28 mouse cellular contexts compared by ENCODE assay signal in the genomic region with DNA sequence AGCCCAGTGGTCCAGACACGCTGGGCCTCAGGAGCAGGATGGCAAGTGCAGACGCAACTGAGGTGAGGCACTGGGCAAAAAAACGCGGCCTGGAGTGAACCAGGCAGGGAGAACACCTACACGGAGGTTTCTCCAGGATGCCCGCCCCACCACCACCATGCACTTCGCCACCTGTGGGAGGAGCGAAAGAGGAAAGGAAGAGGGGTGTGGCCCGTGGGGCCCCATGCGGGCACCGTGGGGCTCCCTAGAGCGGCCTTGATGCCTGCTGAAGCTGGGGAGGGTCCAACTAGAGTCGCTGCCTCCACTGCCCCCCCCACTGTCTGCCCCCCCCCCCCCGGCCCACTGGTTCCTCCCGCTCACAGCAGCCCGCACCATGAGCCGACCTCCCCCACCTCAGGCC.
DNase-seq lines count a peak whose midpoint lies in the region; ATAC-seq and TF ChIP-seq lines count a peak whose summit lies in the region.
"Had no signal": no experiment of that assay in that cellular context is flagged by ENCODE, and none has a peak within 500 bp of the region (broad histone marks: within the 10 kb centered on the region; RNA-seq: fewer than 3 reads in every experiment).

No protein-coding gene starts in this region.

- no peak overlapping the region for H3K9ac ChIP-seq in heart, embryonic 11.5 days (ENCODE audit: low read depth, low read length)
- no peak overlapping the region for H3K9ac ChIP-seq in stomach, embryonic 15.5 days
- no peak overlapping the region for H3K9ac ChIP-seq in stomach, postnatal 0 days (ENCODE audit: low read length)
- H3K9ac ChIP-seq: embryonic facial prominence, embryonic 15.5 days; forebrain, postnatal 0 days; heart, embryonic 12.5 days; heart, embryonic 15.5 days; hindbrain, embryonic 12.5 days; hindbrain, embryonic 15.5 days; intestine, embryonic 15.5 days had no signal

- no peaks in the 10 kb centered on the region for H3K36me3 ChIP-seq in heart, embryonic 11.5 days (ENCODE audit: control insufficient read depth, insufficient read depth, low read length)
- H3K36me3 ChIP-seq in megakaryocyte, embryonic 14.5 days (replicated peaks; ENCODE audit: low read length) = no peaks in the 10 kb centered on the region
- H3K36me3 ChIP-seq in stomach, embryonic 15.5 days = no peaks in the 10 kb centered on the region
- no peaks in the 10 kb centered on the region for H3K36me3 ChIP-seq in stomach, postnatal 0 days (ENCODE audit: control insufficient read depth, insufficient read depth, low read length)
- H3K36me3 ChIP-seq: embryonic facial prominence, embryonic 15.5 days; heart, embryonic 12.5 days; heart, embryonic 15.5 days; hindbrain, embryonic 12.5 days; hindbrain, embryonic 15.5 days; intestine, embryonic 15.5 days had no signal

- H3K4me1 ChIP-seq in heart, embryonic 11.5 days (ENCODE audit: control insufficient read depth, insufficient read depth, low read length) = no peaks in the 10 kb centered on the region
- H3K4me1 ChIP-seq in megakaryocyte, embryonic 14.5 days = no peaks in the 10 kb centered on the region
- no peaks in the 10 kb centered on the region for H3K4me1 ChIP-seq in stomach, embryonic 15.5 days
- H3K4me1 ChIP-seq in stomach, postnatal 0 days (replicated peaks; ENCODE audit: control insufficient read depth, insufficient read depth) = no peaks in the 10 kb centered on the region
- H3K4me1 ChIP-seq: embryonic facial prominence, embryonic 15.5 days; heart, embryonic 12.5 days; heart, embryonic 15.5 days; hindbrain, embryonic 12.5 days; hindbrain, embryonic 15.5 days; intestine, embryonic 15.5 days had no signal

- H3K27ac ChIP-seq in heart, embryonic 11.5 days (ENCODE audit: low read depth, low read length) = no peak overlapping the region
- H3K27ac ChIP-seq in stomach, embryonic 15.5 days = no peak overlapping the region
- H3K27ac ChIP-seq in stomach, postnatal 0 days (replicated peaks) = no peak overlapping the region
- H3K27ac ChIP-seq: embryonic facial prominence, embryonic 15.5 days; heart, embryonic 15.5 days; hindbrain, embryonic 12.5 days; hindbrain, embryonic 15.5 days; intestine, embryonic 15.5 days had no signal

- H3K4me3 ChIP-seq in heart, embryonic 11.5 days (ENCODE audit: low read depth, low read length) = no peak overlapping the region
- H3K4me3 ChIP-seq in megakaryocyte, embryonic 14.5 days (replicated peaks) = peak overlapping the region; percentile 46
- H3K4me3 ChIP-seq in stomach, embryonic 15.5 days (replicated peaks) = no peak overlapping the region
- no peak overlapping the region for H3K4me3 ChIP-seq in stomach, postnatal 0 days (ENCODE audit: low read depth, low read length)
- H3K4me3 ChIP-seq: embryonic facial prominence, embryonic 15.5 days; heart, embryonic 12.5 days; heart, embryonic 15.5 days; hindbrain, embryonic 12.5 days; hindbrain, embryonic 15.5 days; intestine, embryonic 15.5 days had no signal

- TF ChIP-seq CTCF in stomach, postnatal 0 days (IDR thresholded peaks at IDR 0.05; ENCODE audit: low read depth) = no peak

- no peaks in the 10 kb centered on the region for H3K27me3 ChIP-seq in heart, embryonic 11.5 days (ENCODE audit: control insufficient read depth, insufficient read depth, low read length)
- H3K27me3 ChIP-seq in megakaryocyte, embryonic 14.5 days (replicated peaks) = no peaks in the 10 kb centered on the region
- no peaks in the 10 kb centered on the region for H3K27me3 ChIP-seq in stomach, embryonic 15.5 days (replicated peaks)
- H3K27me3 ChIP-seq in stomach, postnatal 0 days (ENCODE audit: control insufficient read depth, insufficient read depth, low read length) = no peaks in the 10 kb centered on the region
- H3K27me3 ChIP-seq: embryonic facial prominence, embryonic 15.5 days; heart, embryonic 12.5 days; heart, embryonic 15.5 days; hindbrain, embryonic 12.5 days; hindbrain, embryonic 15.5 days; intestine, embryonic 15.5 days had no signal

- ATAC-seq in heart, embryonic 11.5 days (replicated peaks; ENCODE audit: insufficient number of reproducible peaks, low FRiP score, low TSS enrichment) = 0 out of 2 replicates have a peak, but pooled peaks have one; percentile 35
- ATAC-seq in megakaryocyte, adult 5-6 weeks (ENCODE audit: poor library complexity, severe bottlenecking) = no peak
- 0 out of 2 replicates have a peak, but pooled peaks have one; percentile 14 for ATAC-seq in stomach, embryonic 15.5 days (ENCODE audit: insufficient read depth, low FRiP score, low read depth)
- no peak for ATAC-seq in stomach, postnatal 0 days (ENCODE audit: low FRiP score, low TSS enrichment)
- ATAC-seq: activated CD4-positive, CD25-positive, alpha-beta regulatory T cell, adult 4 months; CD4-positive, CD25-positive, alpha-beta regulatory T cell, adult 4 months; forebrain, embryonic 14.5 days; forebrain, postnatal 0 days; intestine, embryonic 15.5 days had no signal

- no peak overlapping the region for H3K4me2 ChIP-seq in heart, embryonic 11.5 days
- no peak overlapping the region for H3K4me2 ChIP-seq in stomach, embryonic 15.5 days
- no peak overlapping the region for H3K4me2 ChIP-seq in stomach, postnatal 0 days (replicated peaks; ENCODE audit: low read depth)
- H3K4me2 ChIP-seq: embryonic facial prominence, embryonic 15.5 days; heart, embryonic 12.5 days; heart, embryonic 15.5 days; hindbrain, embryonic 12.5 days; hindbrain, embryonic 15.5 days; intestine, embryonic 15.5 days had no signal

- TF ChIP-seq EP300 in stomach, postnatal 0 days (optimal IDR thresholded peaks at IDR 0.05) = no peak

- 78% methylated on average over 14 of the region's 17 CpGs for WGBS in heart, embryonic 11.5 days (ENCODE audit: insufficient replicate concordance)
- 72% methylated on average over 13 of the region's 17 CpGs for whole genome bisulfite sequencing in stomach, embryonic 15.5 days
- WGBS in stomach, postnatal 0 days = 75% methylated on average over 12 of the region's 17 CpGs

- intact Hi-C loops in heart, postnatal 10 days (cut with DNase I) = no loop called here

- peaks cover 7% of the 10 kb centered on the region; the same call in 1 of the 2 replicates for H3K9me3 ChIP-seq in heart, embryonic 11.5 days (replicated peaks; ENCODE audit: control insufficient read depth, low read length)
- H3K9me3 ChIP-seq in megakaryocyte, embryonic 14.5 days = peaks cover 37% of the 10 kb centered on the region
- no peaks in the 10 kb centered on the region for H3K9me3 ChIP-seq in stomach, embryonic 15.5 days
- no peaks in the 10 kb centered on the region for H3K9me3 ChIP-seq in stomach, postnatal 0 days (ENCODE audit: control insufficient read depth, low read length)
- H3K9me3 ChIP-seq: hindbrain, embryonic 15.5 days; intestine, embryonic 15.5 days had no signal

- no peak for DNase-seq in heart, postnatal 10 days
- DNase-seq in stomach, postnatal 0 days (ENCODE audit: low spot score) = no peak
- DNase-seq in frontal cortex, postnatal 36 days (ENCODE audit: low spot score in 2 of 2) = no peak
- DNase-seq: adrenal gland, adult 8-10 months; adrenal gland, postnatal 25 days; cerebellum, adult 11-12 months; cerebellum, adult 8-10 months; cerebellum, postnatal 10 days; cerebellum, postnatal 36 days; embryo, embryonic 11 days; forebrain, postnatal 0 days; gastrocnemius, postnatal 10 days; heart, adult 11 months; heart, postnatal 14 days; heart, postnatal 4 days had no signal

Comparison
In these comparisons a context has a peak if more than half of its experiments do, and no peak if none do; other contexts are left out.
1. ATAC-seq: peak in heart, embryonic 11.5 days (single experiment) and stomach, embryonic 15.5 days (single experiment); none in megakaryocyte, adult 5-6 weeks (single experiment) and stomach, postnatal 0 days (single experiment).